ENCODE assay signal across 8 mouse cellular contexts in genomic region chr13:35740301-35741039, GRCm38 (mm10).
A peak's percentile ranks its signal among the peaks of the same experiment; 100 is the strongest.
DNase-seq lines count a peak whose midpoint lies in the region; ATAC-seq lines count a peak whose summit lies in the region.

No protein-coding gene starts in this region.

- H3K9me3 ChIP-seq in embryonic facial prominence, embryonic 12.5 days: no peaks in the 10 kb centered on the region
- no peaks in the 10 kb centered on the region for H3K9me3 ChIP-seq in neural tube, embryonic 13.5 days

- H3K4me1 ChIP-seq in embryonic facial prominence, embryonic 12.5 days: peaks cover 10% of the 10 kb centered on the region
- H3K4me1 ChIP-seq in neural tube, embryonic 13.5 days (replicated peaks): peaks cover 23% of the 10 kb centered on the region

- H3K4me2 ChIP-seq in embryonic facial prominence, embryonic 12.5 days (replicated peaks): peak overlapping the region; percentile 52
- H3K4me2 ChIP-seq in neural tube, embryonic 13.5 days: peak overlapping the region; percentile 80

- H3K36me3 ChIP-seq in embryonic facial prominence, embryonic 12.5 days: no peaks in the 10 kb centered on the region
- H3K36me3 ChIP-seq in neural tube, embryonic 13.5 days: no peaks in the 10 kb centered on the region

- H3K9ac ChIP-seq in embryonic facial prominence, embryonic 12.5 days: no peak overlapping the region; the same call in 1 of the 2 replicates
- peak overlapping the region; percentile 92 for H3K9ac ChIP-seq in neural tube, embryonic 13.5 days

- 1% methylated on average over 61 of the region's 61 CpGs for WGBS in embryonic facial prominence, embryonic 12.5 days
- under 1% methylated on average over 57 of the region's 61 CpGs for WGBS in neural tube, embryonic 13.5 days

- H3K27me3 ChIP-seq in embryonic facial prominence, embryonic 12.5 days: peaks cover 28% of the 10 kb centered on the region
- peaks cover 34% of the 10 kb centered on the region for H3K27me3 ChIP-seq in neural tube, embryonic 13.5 days

- peak; percentile 31 for DNase-seq in right cerebral cortex, postnatal 14 days
- DNase-seq in right cerebral cortex, postnatal 4 days: no peak
- peak; percentile 74 for DNase-seq in heart, adult 8-10 months (ENCODE audit: low spot score)
- peak; percentile 87 for DNase-seq in kidney, adult 18-20 months
- DNase-seq in lung, adult 18-20 months: peak; percentile 88 to 90
- peak; percentile 54 to 62 for DNase-seq in thymus, postnatal 10 days (ENCODE audit: low spot score in 2 of 2)

- peak overlapping the region; percentile 92 for H3K4me3 ChIP-seq in embryonic facial prominence, embryonic 12.5 days
- H3K4me3 ChIP-seq in neural tube, embryonic 13.5 days: peak overlapping the region; percentile 91

- peak; percentile 63 for ATAC-seq in embryonic facial prominence, embryonic 12.5 days (ENCODE audit: insufficient number of reproducible peaks, insufficient read depth, low FRiP score, low TSS enrichment)
- peak; percentile 77 for ATAC-seq in neural tube, embryonic 13.5 days (ENCODE audit: low read depth)

- H3K27ac ChIP-seq in embryonic facial prominence, embryonic 12.5 days: no peak overlapping the region
- no peak overlapping the region for H3K27ac ChIP-seq in neural tube, embryonic 13.5 days (replicated peaks)
